Mouse (Mus musculus) megakaryocyte, embryonic 14.5 days (primary cell): ENCODE results near the gene Lefty2.

Source experiments
- FLI1 ChIP-seq: IDR thresholded peaks from 2 replicates; pipeline ENCODE4 v1.6.1; 2012; ENCODE audit warnings: low read length, inconsistent platforms, mixed read lengths
- GATA1 ChIP-seq: IDR thresholded peaks from 3 replicates; pipeline ENCODE4 v1.6.1; 2012; ENCODE audit warnings: mixed read lengths, low read length, inconsistent platforms, borderline replicate concordance

DNA sequence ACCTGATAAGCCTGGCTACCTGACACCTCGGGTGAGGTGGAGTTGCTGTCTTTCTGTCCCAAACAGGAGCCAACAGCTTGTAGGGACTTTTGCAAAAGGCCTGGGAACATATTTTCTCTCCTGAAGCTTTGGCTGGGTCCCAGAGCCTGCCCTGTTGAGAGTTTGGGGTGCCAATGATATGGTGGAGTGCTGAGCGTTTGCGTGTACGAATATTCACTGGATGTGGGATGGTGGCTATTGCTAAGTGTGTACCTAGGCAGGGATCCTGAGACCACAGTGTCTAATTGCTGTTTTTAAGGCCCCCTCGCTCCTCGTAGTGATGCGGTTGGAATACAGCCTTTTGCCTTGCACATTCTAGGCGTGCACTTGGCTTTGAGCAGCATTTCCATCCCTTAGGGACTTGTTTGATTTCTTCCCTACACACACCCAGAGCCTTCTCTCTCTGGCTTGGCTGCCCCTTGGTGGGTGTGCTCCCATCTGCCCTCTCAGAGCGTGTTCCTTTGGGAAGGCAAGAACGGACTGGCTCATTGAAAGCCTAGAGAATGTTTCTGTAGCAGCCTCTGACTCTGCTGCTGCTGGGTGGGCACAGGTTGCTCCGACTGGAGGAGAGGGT is 50.2 kb downstream of the Lefty2 start:
- TF ChIP-seq GATA1 (no peak), FLI1 (no peak)
